14 mouse cellular contexts compared by ENCODE assay signal in the genomic region with DNA sequence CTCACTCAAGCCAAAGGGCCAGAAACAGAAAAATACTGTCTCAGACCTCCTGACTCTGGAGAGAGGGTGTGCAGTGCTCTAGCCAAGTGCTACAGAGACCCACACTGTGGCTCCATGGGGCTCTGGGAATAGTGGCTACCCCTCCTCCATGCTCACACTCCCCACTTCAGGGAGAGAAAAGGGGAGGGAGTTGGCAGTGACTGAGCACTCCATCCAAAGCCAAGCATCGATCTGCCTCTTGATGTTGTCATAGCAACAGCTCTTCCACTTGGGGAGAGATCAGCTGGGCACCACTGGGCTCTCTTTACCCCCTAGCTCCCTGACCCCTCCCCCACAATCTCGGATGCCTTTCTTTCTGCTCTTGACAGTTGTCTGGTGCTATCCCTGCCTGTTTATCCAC. TPM values are rescaled to one million over a fixed set of nuclear protein-coding genes. Genes with fewer than 3 reads are reported as not detected.
DNase-seq lines count a peak whose midpoint lies in the region; ATAC-seq lines count a peak whose summit lies in the region.
"Had no signal": no experiment of that assay in that cellular context is flagged by ENCODE, and none has a peak within 500 bp of the region (broad histone marks: within the 10 kb centered on the region; RNA-seq: fewer than 3 reads in every experiment).

No protein-coding gene starts in this region.

- intact Hi-C loops in left cerebral cortex, postnatal 4 days (cut with DNase I), result loop anchor here (10.0 kb wide), 1 partner anchor 406 kb away; no protein-coding TSS in a partner anchor
- intact Hi-C loops in heart, postnatal 10 days (cut with DNase I), result no loop called here

- H3K9me3 ChIP-seq in forebrain, embryonic 13.5 days (replicated peaks), result no peaks in the 10 kb centered on the region
- H3K9me3 ChIP-seq in neural tube, embryonic 15.5 days (replicated peaks), result no peaks in the 10 kb centered on the region
- H3K9me3 ChIP-seq: embryonic facial prominence, embryonic 12.5 days; liver, embryonic 13.5 days had no signal

- peaks cover 10% of the 10 kb centered on the region for H3K4me1 ChIP-seq in forebrain, embryonic 13.5 days
- peaks cover 8% of the 10 kb centered on the region for H3K4me1 ChIP-seq in neural tube, embryonic 15.5 days
- H3K4me1 ChIP-seq: embryonic facial prominence, embryonic 12.5 days; liver, embryonic 13.5 days had no signal

- DNase-seq in left cerebral cortex, postnatal 4 days, result peak; percentile 43
- DNase-seq in left cerebral cortex, adult 8-10 months (ENCODE audit: low spot score in 2 of 2), result no peak
- DNase-seq in layer of hippocampus, adult 9-11 months, result peak; percentile 24
- DNase-seq in urinary bladder, postnatal 10 days (ENCODE audit: low spot score), result no peak
- no peak for DNase-seq in lung, adult 18-20 months
- DNase-seq in heart, postnatal 10 days, result no peak
- DNase-seq: liver, embryonic 13.5 days had no signal

- no peaks in the 10 kb centered on the region for H3K27me3 ChIP-seq in forebrain, embryonic 13.5 days
- H3K27me3 ChIP-seq in neural tube, embryonic 15.5 days (replicated peaks), result no peaks in the 10 kb centered on the region
- H3K27me3 ChIP-seq: embryonic facial prominence, embryonic 12.5 days; liver, embryonic 13.5 days had no signal

- H3K36me3 ChIP-seq in forebrain, embryonic 13.5 days (ENCODE audit: poor library complexity, severe bottlenecking), result no peaks in the 10 kb centered on the region
- H3K36me3 ChIP-seq in neural tube, embryonic 15.5 days, result no peaks in the 10 kb centered on the region
- H3K36me3 ChIP-seq: embryonic facial prominence, embryonic 12.5 days; liver, embryonic 13.5 days had no signal

- no peak overlapping the region for H3K9ac ChIP-seq in forebrain, embryonic 13.5 days
- H3K9ac ChIP-seq in neural tube, embryonic 15.5 days (replicated peaks), result no peak overlapping the region
- H3K9ac ChIP-seq: embryonic facial prominence, embryonic 12.5 days; liver, embryonic 13.5 days had no signal

- H3K4me3 ChIP-seq in forebrain, embryonic 13.5 days, result no peak overlapping the region
- H3K4me3 ChIP-seq in neural tube, embryonic 15.5 days (replicated peaks), result no peak overlapping the region
- H3K4me3 ChIP-seq: embryonic facial prominence, embryonic 12.5 days; liver, embryonic 13.5 days had no signal

- H3K4me2 ChIP-seq in forebrain, embryonic 13.5 days, result no peak overlapping the region
- no peak overlapping the region for H3K4me2 ChIP-seq in neural tube, embryonic 15.5 days
- H3K4me2 ChIP-seq: embryonic facial prominence, embryonic 12.5 days; heart, embryonic 11.5 days; liver, embryonic 13.5 days had no signal

- peak overlapping the region; percentile 31; the same call in 1 of the 2 replicates for H3K27ac ChIP-seq in forebrain, embryonic 13.5 days
- H3K27ac ChIP-seq in neural tube, embryonic 15.5 days (replicated peaks), result 0 out of 2 replicates have a peak overlapping the region, but pooled peaks have one; percentile 18
- H3K27ac ChIP-seq: embryonic facial prominence, embryonic 12.5 days; liver, embryonic 13.5 days; macrophage had no signal

- 5% methylated on average over 2 of the region's 2 CpGs for WGBS in forebrain, embryonic 13.5 days
- WGBS in neural tube, embryonic 15.5 days, result 0% methylated on average over 2 of the region's 2 CpGs

- peak; percentile 86 for ATAC-seq in forebrain, embryonic 13.5 days
- peak; percentile 92 for ATAC-seq in neural tube, embryonic 15.5 days (ENCODE audit: low FRiP score)
- ATAC-seq: intestine, embryonic 16.5 days had no signal

RNA-seq across cellular contexts. Expression of gene Gp2, which starts 38.4 kb away (rescaled TPM):
- total RNA-seq in left cerebral cortex, postnatal 4 days (2021), result not detected
- under 1 TPM in 3 of 4 experiments, not detected in 1; 0.19 to 0.24 (median 0.21) TPM for total RNA-seq in left cerebral cortex, adult 8-10 months (2022)
- not detected in 2 replicates for polyA plus RNA-seq in forebrain, embryonic 13.5 days (2015; fragmentation: Nextera tagmentation; extraction: Ambion mirVana)
- polyA plus RNA-seq in neural tube, embryonic 15.5 days (2015; fragmentation: Nextera tagmentation; extraction: Ambion mirVana), result not detected in 2 replicates
- total RNA-seq in heart, postnatal 10 days (2021), result under 1 TPM in 1 of 2 experiments, not detected in 1; 0.14 TPM
- total RNA-seq: CH12.LX had no signal
- polyA plus RNA-seq: embryonic facial prominence, embryonic 12.5 days; heart, embryonic 11.5 days; liver, embryonic 13.5 days; macrophage had no signal

RNA-seq across cellular contexts. Expression of gene Umod, which starts 58.4 kb away (rescaled TPM):
- total RNA-seq in left cerebral cortex, postnatal 4 days (2021), result not detected
- not detected for total RNA-seq in left cerebral cortex, adult 8-10 months (2022)
- polyA plus RNA-seq in forebrain, embryonic 13.5 days (2015; fragmentation: Nextera tagmentation; extraction: Ambion mirVana), result not detected in 2 replicates
- not detected in 2 replicates for polyA plus RNA-seq in neural tube, embryonic 15.5 days (2015; fragmentation: Nextera tagmentation; extraction: Ambion mirVana)
- total RNA-seq in heart, postnatal 10 days (2021), result not detected
- total RNA-seq: CH12.LX had no signal
- polyA plus RNA-seq: embryonic facial prominence, embryonic 12.5 days; heart, embryonic 11.5 days; intestine, embryonic 16.5 days; liver, embryonic 13.5 days; macrophage had no signal

Comparison
In these comparisons a context has a peak if more than half of its experiments do, and no peak if none do; other contexts are left out.
1. DNase-seq: peak in left cerebral cortex, postnatal 4 days (single experiment) and layer of hippocampus, adult 9-11 months (single experiment); none in left cerebral cortex, adult 8-10 months (0 of 2), urinary bladder, postnatal 10 days (single experiment), lung, adult 18-20 months (0 of 2) and heart, postnatal 10 days (0 of 2).